Mouse (Mus musculus) right cerebral cortex, adult 18-20 months (tissue): Measurements from ENCODE around the gene Usp1.
"Not testable (repeated sequence)": the region's sequence is repeated elsewhere in the genome, so short reads cannot be mapped to it uniquely, and the experiment has no call there.

Source experiments
- DNase-seq: peaks from one replicate; pipeline ENCODE4 v3.0.0; 2022; ENCODE audit warnings: mixed read lengths

The Usp1 gene

GRCm38 (mm10) chr4:98923568-98924070 lies at the start of gene Usp1:
Gene Usp1, plus strand, starts transcription at chr4:98923810.
- peak; percentile 80 for DNase-seq

DNA sequence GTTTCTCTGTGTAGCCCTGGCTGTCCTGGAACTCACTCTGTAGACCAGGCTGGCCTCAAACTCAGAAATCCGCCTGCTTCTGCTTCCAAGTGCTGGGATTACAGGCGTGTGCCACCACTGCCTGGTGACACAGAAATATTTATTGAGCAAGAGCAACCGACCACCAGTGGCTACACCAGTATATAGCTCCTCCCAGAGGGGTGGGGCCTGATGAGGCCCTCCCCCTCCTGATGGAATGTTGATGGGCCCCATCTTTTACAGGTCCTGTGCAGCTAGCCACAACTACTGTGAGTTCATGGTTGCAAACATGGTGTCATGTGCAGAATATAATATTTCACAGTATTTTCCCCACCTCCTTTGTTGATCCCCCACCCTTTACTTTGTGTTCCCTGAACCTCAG lies 40.9 kb upstream of the Usp1 start:
- DNase-seq = no peak

- no peak for DNase-seq
These were observed 37.2 kb upstream of the Usp1 start for GRCm38 (mm10) chr4:98886377-98886776.

- DNase-seq = peak; percentile 37
These were observed 36.5 kb upstream of the Usp1 start for GRCm38 (mm10) chr4:98887148-98887547.

- DNase-seq = no peak
These were observed 13.4 kb upstream of the Usp1 start for GRCm38 (mm10) chr4:98910246-98910645.

- no peak for DNase-seq
These were observed 5.9 kb upstream of the Usp1 start for GRCm38 (mm10) chr4:98917724-98918123.

GRCm38 (mm10) chr4:98918204-98918603 lies 5.4 kb upstream of the Usp1 start:
- DNase-seq = no peak

- no peak for DNase-seq
These were observed 2.7 kb upstream of the Usp1 start for GRCm38 (mm10) chr4:98920896-98921295.

DNA sequence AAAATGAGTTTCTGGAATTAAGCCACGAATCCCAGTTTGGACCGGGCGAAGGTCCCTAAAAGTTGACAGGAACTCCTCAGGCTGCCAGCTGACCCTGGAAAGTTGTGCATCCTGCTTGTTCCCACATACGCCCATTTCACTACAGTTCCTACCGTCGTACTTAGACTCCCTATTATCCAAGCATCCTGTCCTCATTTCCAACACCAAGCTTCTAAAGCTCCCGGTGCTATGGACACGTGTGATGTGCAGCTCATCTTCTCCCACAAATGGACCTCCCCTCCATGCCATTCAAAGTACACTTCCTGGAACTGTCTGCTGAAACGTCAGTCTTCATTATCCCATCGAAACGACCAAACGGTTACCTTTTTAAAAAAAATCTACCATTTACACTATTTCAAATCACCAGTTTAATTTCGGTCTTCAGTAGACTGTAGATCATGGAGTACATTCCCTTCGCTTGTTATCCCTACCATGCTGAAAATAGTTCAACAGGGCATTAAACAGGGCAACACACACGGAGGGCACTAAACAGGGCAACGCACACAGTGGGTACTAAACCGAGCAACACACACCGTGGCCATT lies 1.5 kb upstream of the Usp1 start:
- no peak for DNase-seq

DNA sequence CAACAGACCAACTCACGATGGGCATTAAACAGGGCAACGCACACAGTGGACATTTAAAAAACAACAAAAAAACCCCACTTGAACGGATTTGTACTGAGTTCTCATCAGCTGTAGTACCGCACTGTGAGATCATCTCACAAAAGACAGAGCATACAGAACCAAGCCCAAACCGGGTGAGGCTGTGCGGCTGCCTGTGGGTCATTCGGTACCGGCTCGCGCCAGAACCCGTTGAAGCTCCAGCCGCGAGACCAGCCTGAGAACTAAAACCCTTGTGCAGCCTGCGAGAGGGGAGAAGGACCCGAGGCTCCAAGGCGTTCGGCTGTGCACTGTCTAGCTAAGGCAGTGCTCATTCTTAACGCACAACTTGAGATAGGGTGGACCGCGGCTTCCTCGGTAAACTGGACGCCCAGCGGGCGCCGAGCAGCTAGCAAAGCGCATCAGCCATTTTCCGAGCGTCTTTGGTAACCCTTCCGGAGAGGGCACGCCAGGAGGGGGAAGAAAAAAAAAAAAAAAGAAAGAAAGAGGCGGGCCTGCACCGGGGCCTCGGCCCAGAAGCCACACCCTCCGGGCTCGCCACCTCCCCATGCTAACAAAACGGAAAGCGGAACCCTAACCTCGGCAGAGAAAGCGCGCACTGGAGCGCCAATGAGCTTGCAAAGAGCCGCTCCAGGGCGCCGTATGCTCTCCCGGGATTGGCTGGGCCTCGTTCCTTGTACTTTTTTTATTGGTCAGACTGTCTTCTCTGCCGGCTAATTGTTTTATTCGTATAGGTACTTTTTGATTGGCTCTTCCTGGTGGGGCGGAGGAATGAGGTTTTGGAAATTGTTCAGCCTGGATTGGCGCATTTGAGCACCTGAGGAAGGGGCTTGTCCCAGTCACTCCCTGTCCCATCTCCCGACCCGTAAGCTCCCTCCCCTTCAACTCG lies 705 bp upstream of the Usp1 start:
- peak; percentile 99 for DNase-seq

- DNase-seq = no peak
These were observed 678 bp downstream of the Usp1 start for GRCm38 (mm10) chr4:98924071-98924905.

- DNase-seq = no peak
These were observed 1.2 kb downstream of the Usp1 start for GRCm38 (mm10) chr4:98924906-98925178.

GRCm38 (mm10) chr4:98925250-98925781 lies 1.7 kb downstream of the Usp1 start:
- no peak for DNase-seq

- DNase-seq = no peak
These were observed 12.4 kb downstream of the Usp1 start for GRCm38 (mm10) chr4:98936036-98936435.

GRCm38 (mm10) chr4:98938210-98938609 lies 14.6 kb downstream of the Usp1 start:
- not testable (repeated sequence) for DNase-seq

GRCm38 (mm10) chr4:98950563-98950962 lies 27.0 kb downstream of the Usp1 start:
- no peak for DNase-seq

DNA sequence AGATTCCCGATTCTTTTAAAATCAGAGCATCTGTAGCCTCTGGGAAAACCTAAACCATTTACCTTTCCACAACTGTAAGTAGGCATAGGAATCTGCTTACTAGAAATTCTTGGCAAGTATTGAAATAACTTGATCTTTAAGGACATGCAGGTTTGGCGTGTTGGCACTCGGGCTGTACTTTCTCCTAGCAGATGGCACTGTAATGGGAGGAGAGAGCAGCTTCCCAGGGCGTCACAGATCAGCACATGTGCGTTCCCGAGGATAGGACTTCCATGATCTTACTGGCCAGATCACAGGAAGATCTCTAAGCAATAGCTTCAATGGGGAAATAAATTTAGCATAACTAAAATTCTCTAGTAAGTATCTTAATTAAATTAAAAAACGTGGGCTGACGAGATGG lies 32.4 kb downstream of the Usp1 start:
- DNase-seq = no peak

- no peak for DNase-seq
These were observed 36.6 kb downstream of the Usp1 start for GRCm38 (mm10) chr4:98960243-98960642.

GRCm38 (mm10) chr4:98969946-98970345 lies 46.3 kb downstream of the Usp1 start:
- DNase-seq = no peak

DNA sequence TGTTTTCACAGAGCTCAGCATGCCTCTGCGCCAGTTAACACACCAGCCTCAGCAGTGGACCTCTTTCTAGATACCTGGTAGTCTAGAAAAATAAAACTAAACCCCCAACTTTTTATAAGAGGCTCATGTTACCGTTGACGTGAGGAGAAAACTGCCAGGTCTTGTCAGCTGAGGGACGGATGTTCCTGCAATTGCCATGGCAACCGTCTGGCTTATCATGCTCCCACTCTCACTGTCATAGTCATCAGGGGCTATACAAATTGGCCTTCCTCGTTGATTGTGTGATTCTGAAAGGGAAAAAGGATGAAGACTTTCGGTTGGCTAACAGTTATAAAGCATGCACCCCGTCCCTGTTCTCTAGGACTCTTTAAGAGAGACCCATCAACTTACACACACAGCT lies 52.1 kb downstream of the Usp1 start:
- no peak for DNase-seq

- DNase-seq = not testable (repeated sequence)
These were observed 54.7 kb downstream of the Usp1 start for GRCm38 (mm10) chr4:98978288-98978687.

DNA sequence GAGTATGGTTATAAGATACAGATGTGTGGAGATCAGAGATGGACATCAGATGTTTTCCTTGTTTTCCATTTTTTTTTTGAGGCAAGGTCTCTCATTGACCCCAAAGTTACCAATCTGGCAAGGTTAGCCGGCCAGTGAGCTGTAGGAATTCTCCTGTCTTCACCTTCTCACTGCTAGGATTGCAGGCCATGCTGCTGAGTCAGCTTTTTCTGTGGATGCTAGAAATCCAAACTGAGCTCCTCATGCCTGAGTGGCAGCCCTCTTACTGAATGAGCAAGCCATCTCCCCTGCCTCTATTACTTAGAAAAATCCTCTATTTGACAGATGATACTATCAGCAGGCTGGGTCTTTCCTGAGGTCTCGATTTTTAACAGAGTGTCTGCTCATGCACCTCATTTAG lies 55.1 kb downstream of the Usp1 start:
- no peak for DNase-seq

GRCm38 (mm10) chr4:98979976-98980375 lies 56.4 kb downstream of the Usp1 start:
- DNase-seq = not testable (repeated sequence)
